Mouse (Mus musculus) spleen, adult 2 months (tissue): ENCODE measurements around the gene Cdc42ep5.

Experiments
- CTCF ChIP-seq: fragments of 200-500 bp; IDR thresholded peaks from 2 replicates; pipeline ENCODE4 v1.5.1; 2011; ENCODE audit warnings: mild to moderate bottlenecking, inconsistent platforms; ENCODE audit not compliant: insufficient read depth, insufficient read length, insufficient replicate concordance; ENCODE audit errors: extremely low read depth
- POLR2A ChIP-seq: fragments of 200-500 bp; IDR thresholded peaks from 2 replicates; pipeline ENCODE4 v1.6.1; 2011; ENCODE audit warnings: low read depth, low read length, inconsistent platforms

DNA sequence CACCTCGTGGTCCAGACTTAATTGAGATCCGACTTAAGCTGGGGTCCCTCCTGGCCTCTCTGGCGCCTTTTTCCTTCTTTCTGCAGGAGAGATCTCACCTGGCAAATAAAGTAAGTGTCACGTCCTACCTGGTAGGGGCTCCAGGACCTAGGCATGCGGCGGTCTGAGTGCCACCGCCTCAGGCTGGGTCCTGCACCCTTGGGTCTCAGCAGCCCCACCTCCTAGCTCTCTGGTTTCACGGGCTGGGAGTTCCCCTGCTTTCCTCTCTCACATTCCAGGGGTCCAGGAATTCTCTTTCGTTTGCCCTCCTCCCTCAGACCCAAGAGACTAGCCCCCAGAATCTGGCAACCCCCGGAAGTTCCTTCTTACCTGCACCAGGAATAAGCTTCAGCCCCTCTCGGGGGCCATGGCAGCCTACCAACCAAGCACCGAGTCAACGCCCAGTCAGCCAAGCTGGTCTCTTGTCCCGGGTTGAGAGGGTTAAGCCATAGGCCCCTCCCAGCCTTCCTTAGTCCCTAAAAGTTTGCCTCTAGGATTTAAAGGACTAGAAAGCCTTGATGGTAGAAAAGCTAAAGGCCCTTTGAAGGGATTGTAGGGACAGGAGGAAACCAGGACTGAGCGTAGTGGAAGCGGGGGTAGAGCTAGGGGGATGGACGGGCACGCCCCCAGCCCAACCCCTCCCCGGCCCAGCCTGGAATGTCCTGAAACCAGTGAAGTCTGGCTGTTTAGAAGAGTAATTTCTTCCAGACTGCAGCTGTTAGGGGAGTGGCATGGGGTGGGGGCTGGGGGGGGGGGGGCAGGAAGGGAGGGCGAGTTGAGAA, at the start of gene Cdc42ep5:
- TF ChIP-seq CTCF (no peak), POLR2A (no peak)
